Mouse (Mus musculus): ENCODE measurements at regions not wholly inside any gene's neighbourhood (a gene's known extent, or its start where the extent isn't known, plus 50 kb on each side); places are given as distances from the start of the nearest gene placed in this dataset.
A peak's percentile ranks its signal among the peaks of the same experiment; 100 is the strongest.

DNA sequence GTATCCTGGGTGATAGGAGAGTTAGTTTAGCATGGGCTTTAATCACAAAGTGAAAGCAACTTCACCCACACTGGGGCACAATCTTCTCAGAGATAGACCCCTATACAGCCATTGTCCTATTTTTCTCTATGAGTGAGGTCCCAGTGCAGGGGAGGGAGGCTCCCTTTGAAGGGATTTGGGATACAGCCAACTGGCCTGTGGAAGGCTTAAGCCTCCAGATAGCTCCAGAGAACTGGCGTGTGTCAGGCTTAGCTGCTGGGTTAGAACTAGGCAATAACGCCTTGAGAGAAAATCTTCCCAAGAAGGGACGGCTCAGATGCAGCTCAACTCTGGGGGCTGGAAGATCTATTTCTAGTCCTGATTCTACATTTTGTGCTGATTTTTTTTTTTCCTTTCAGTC, 397.4 kb upstream of the Zdhhc25 start:
- DNase-seq (ENCODE audit: low spot score in 2 of 2): no peak

DNA sequence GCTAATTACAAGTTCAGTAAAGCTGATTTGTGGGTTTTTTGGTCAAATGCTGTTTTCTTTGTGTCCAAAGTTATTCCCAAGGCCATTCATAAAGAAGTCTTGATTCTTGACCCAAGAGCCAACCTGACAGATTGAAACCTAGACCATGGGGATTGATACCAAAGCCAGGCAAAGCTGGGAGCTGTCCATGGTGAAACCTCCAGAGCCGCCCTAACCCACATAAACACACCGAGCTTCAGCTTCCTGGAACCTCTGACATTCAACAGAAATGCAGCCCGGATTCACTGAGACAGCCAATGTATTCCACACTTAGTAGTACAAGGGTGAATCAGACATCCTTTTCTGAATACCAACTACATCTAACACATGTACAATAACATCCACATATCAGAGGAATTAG, 386.7 kb upstream of the Zdhhc25 start:
- no peak for DNase-seq (ENCODE audit: low spot score in 2 of 2)

DNA sequence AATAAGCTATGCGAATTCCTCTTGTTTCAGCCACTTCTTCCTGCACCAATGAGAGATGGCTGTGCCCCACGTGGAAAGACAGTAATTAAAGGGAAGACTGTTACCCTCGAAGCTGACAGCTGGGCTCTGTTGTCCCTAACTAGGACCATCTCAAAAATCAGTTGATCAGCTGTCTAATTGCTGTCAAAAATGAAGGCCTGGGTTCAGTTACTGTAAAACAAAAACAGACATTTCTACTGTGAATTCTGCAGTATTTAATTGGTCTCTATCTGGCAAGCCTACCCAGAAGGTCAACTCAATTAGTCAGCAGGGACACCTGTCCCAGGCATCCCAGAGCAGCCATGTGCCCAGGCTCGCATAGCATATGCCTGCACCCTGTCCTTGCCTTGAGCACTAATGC, 385.8 kb upstream of the Zdhhc25 start:
- no peak for DNase-seq (ENCODE audit: low spot score in 2 of 2)

DNA sequence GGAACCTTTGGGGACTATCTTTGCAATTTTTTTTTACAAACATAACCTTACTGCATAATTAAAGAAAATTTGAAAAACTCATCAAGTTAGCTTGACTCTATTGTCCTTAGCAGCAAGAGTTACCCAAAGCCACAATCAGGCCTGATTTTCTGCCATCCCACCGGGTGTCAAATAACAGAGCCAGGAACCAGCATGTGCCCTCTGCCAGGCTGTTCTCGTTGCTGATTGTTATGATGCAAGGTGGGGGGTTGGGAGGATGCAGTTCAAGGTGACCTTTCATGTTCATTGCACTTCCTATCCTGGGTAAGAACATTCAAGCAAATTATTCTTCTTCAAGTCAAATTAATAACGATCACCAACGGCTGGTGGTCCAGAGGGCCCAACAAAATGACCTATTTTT, 370.6 kb upstream of the Zdhhc25 start:
- DNase-seq (ENCODE audit: low spot score in 2 of 2): no peak

DNA sequence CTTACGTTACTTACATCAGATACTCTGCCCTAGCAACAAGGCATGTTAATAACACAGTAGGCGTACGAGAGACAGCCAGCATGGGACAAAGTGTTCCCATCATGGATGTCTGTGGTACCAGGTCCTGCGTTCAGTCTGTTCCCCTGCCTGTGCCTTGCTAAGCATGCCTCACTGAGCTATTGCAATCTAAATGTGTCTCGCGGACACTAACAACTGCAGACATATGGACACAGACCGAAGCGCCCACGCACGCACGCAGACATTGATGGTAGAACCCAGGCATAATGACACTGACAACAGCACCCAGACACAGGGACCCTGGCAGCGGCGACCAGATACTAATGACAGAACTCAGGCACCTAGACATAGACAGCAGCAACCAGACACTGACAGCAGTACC, 355.5 kb upstream of the Zdhhc25 start:
- DNase-seq (ENCODE audit: low spot score in 2 of 2): no peak

DNA sequence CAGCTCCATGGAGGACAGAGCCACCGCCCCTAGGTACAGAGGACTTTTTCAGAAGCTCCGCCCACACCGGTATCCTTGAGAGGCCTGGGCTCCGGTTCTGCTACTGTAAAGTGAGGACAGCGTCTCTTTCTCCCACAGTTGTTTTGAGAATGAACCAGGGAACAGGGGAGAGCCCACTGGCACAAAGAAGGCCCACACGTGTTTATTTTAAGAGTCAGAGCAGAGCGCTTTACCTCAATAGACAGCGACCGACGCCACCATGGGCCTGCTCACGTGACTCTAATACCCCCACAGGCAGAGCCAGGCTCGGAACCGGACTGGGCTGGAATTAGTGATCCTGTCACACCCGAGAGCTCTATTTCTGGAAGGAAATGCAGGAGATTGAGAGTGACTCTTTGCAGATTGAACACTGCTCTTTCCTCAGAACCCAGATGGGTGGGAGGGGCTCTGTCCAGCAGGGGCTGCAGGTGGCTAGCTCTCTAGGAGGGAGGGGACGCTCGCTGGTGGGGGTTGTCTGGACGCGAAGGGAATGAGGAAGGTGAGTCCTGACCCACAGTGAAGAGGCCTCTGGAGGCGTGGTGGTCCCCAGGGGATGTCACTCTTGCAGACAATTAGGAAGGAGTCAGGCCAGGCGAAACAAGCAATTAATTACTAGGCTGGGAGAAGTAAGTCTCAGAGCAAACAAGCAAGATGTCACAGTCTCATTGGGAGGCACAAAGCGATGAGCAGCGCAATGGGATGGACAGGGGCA, 354.4 kb upstream of the Zdhhc25 start:
- no peak for DNase-seq (ENCODE audit: low spot score in 2 of 2)

DNA sequence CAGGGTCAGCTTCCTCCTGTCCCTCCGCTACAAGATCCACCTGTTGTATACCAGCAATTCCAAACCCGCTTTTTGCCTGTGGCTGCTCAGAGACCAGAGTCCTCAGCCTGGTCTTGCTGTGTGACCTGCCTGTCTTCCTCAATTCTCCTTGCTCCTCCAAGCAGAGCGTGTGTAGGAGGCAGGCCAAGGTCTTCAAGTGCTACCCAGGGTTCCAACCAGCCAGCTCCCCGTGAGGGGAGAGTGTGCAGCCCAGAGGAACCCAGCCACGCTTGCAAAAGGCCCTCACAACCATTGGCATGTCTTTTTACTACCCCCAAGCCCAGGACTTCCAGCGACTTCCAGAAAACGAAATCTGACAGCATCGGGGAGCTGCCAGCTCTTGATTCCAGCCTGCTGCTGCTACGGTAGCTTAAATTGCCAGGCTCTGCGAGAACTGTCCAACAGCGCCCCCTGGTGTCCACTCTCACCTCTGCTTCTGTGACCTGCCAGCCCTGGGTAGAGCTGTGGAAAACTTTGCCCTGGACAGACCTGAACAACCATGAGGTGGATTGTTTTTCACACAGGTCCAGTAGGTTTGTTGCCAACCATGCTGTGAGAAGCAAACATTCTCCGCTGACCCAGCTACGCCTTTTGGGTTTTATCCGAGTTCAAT, 352.0 kb upstream of the Zdhhc25 start:
- peak; percentile 65 to 90 for DNase-seq (ENCODE audit: low spot score in 2 of 2)

DNA sequence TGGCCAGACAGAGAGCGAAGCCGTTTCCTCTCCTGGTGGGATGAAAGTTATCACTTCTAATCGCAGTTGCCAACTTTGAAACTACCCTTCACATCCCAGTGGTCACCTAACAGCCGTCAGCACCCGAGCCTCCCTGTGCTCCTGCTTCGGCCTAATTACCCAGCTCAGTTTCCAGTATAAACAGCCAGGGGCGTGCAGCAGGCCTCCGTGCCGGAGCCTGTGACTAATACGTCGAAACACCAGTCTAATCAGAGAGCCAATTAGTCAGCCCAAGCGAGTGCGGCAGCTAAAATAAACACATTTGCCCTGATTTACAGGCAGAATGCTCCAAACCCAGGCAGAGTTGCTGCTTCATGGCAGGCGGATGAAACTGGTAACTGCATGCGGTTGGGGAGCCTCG, 312.1 kb upstream of the Zdhhc25 start:
- DNase-seq (ENCODE audit: low spot score in 2 of 2): no peak

DNA sequence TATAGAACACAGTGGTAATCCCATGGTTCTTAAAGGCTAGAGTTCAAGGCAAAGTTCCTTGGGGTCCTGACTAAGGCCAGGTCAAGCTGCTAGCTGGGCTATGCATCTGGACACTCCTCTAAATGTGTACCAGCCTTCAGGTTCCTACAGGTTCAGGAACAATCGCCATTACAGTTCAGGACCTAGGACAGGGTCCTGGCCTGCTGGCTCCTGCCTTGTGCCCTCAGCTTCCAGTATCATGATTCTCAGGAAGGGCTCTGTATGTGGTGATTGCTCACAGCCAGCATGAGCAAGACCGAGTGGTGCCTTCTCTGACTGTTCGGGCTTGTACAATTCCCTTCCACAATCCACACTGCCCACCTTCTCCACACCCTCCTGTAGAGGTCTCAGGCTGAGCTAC, 311.4 kb upstream of the Zdhhc25 start:
- DNase-seq (ENCODE audit: low spot score in 2 of 2): no peak

DNA sequence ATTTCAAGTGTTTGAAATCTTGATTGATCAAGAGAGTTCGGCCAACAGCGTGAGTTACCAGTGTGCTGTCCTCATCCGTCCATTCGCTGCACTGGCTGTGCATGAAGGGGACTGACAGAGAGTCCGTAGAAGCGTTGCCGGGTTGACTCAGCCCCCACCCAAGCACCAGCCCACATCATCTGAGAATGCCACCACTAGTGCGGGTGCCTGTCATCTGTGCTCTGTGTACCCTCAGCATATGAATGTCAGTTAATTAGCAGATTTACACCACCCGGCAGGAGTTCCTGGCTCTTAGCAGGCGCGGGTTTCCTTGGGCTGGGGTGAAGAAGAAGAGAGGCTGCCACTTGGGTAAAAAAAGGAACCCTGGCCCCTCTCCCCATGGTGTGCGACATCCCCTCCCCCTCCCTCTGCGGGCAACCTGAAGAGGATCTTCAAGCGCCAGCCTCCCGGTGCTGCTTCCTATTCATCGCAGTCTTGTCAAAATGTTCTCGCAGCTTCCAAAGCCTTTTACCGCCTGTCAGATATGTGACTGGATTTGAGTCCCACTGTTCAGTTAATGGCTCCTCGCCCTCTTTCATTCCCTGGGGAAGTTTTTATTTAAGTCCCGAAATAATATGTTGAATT, 309.2 kb upstream of the Zdhhc25 start:
- DNase-seq (ENCODE audit: low spot score in 2 of 2): peak in 1 of 2 experiments; percentile 25

DNA sequence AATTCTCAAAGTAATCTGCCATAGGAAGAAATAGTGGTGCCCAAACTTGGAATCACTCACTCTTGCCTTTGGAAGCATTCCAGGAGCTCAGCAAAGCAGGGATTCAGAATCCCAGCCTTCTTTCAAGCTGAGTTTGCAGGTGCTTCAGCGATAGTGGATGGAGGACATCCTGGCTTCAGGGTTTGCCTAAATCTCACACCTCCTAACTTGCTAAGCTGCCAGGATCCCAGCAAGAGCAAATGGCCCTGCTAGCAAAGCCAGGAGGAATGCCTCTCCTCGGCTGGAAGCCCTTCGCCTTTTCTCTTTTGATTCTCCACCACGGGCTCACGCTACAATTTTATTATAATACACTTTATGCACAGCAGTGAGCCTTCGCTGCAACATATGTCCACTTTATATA, 301.0 kb upstream of the Zdhhc25 start:
- no peak for DNase-seq (ENCODE audit: low spot score in 2 of 2)

DNA sequence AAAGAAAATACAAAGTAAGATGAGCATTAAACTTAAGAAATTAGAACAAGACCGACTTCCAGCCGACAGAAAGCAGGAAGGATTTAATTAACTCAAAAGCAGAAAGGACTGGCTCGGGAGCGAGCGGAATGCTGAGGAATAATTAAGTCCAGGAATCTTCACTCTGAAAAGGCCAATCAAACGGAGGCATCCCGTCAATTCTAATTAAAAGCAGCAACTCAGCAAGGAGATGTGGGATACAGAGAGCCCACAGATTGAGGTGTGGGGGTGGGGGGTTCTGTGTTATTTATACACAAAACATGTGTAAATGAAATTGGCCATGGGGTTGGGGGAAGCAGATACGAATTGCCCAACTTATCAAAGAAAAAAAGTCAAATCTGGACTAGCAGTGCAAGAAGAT, 288.9 kb upstream of the Zdhhc25 start:
- DNase-seq (ENCODE audit: low spot score in 2 of 2): no peak

DNA sequence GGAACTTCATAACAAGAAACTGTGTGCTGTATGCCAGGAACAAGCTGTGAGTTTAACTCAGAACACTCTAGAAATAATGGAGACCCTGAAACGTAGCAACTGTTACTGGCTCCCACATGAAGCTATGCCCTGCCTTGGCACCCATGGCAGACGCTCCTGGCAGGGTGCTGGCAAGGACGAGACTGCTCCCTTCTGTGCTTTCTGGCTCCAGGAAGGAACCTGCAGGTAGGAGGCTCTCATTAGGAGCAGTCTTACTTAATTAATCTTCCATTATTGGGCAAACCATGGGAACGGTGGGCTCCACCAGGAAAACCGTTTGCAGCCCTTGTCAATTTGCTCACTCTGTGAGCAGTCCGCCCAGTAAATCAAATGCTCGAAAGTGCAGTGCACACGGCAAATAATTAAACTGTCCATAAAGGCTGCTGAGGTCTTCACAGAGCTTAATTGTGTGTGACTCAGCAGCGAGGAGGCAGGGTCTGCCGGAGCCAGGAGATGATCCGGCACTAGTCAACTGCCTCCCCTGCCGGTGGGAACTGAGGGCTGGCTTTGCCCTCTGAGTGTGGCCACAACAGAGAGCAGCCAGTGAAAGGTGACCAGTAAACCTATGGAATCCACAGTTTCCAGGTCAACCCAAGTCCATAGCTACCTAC, 285.2 kb upstream of the Zdhhc25 start:
- DNase-seq (ENCODE audit: low spot score in 2 of 2): peak in 1 of 2 experiments; percentile 55

DNA sequence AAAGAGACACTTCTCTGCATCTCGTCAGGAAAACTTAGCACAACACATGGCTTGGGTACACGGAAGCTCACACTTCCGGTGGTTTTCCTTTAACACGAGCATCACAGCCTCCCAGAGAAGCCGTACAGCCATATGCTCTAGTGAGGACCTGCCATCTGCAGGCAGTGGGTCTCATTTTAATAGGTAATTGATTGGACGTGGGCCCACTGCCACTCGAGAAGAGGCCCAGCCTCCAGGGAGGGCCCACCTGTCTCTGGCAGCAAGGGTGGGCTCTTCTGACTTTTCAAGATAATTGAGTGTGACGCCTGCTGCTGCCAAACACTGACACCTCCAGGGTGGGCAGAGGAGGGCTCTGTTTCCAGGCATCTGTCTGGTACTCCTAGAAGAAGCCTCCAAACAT, 282.1 kb upstream of the Zdhhc25 start:
- DNase-seq (ENCODE audit: low spot score in 2 of 2): no peak

DNA sequence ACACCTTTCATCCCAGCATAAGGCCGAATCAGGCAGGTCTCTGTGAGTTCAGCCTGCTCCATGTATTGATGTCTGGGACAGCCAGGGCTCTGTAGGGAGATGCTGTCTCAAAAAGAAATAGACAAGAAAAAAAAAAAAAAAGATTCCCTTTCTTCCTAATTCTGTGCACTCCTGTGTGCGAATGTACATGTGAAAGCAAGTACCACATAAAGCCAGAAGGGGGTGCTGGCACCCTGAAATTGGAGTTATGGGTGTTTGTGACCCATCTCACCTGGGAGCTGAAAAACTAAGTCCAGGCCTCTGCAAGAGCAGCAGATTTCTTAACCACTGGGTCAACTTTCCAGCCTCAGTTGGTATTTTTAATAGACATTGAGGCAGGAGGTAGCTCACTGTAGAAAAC, 280.6 kb upstream of the Zdhhc25 start:
- peak in 1 of 2 experiments; percentile 3 for DNase-seq (ENCODE audit: low spot score in 2 of 2)

DNA sequence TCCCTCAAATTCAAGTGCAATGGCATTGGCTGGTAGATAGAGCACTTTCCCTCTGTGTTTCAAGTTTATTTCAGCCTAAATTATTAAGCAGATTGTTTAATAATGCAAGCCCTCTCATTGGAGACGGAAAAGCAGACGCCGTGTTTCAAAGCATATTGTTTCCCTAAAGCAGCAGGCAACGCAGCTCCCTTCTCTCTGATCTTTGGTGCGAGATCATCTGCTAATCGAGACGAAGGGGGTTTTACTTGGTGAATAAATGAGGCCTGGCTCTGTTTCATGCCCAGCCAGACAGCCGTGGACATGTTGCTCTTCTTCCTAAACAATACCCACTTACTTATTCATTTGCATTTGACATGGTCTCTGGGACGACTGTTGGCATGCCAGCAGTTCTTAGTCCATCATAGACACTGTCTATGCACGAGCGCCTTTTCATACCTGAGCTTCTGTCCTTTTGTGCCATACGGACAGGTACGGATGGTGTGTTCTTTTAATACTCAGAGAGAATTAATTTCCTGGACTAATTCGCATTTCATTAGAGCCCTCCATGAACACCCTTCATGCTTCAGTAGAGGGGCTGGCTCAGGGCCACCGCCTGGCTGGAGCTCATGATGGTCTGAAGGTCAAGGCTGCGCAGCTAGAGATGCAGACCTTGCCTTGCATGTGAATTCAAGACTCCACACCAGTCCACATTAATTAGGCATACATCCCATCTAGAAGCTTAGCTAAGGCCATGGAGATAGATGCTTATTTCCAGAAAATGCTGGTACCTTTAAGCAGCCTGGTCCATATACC, 276.3 kb upstream of the Zdhhc25 start:
- peak in 1 of 2 experiments; percentile 54 for DNase-seq (ENCODE audit: low spot score in 2 of 2)

DNA sequence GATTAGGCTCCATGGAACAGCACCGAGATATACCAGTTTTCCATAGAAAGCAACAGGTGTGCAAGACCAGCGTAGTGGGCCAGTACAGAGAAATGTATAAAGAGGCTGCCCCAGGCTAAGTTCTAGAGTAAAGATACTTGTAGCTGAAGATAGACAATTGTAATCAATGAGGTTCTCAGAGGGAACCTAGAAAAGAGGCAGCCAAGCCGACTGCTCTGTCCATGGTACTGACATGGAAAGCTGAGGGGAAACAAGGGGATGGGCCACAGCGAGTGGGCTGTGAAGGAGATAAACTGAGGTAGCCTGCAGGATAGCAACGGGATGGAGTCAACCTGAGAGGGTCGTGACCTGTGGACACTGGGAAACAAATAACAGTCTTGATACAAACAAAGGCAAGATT, 275.0 kb upstream of the Zdhhc25 start:
- peak in 1 of 2 experiments; percentile 50 for DNase-seq (ENCODE audit: low spot score in 2 of 2)

DNA sequence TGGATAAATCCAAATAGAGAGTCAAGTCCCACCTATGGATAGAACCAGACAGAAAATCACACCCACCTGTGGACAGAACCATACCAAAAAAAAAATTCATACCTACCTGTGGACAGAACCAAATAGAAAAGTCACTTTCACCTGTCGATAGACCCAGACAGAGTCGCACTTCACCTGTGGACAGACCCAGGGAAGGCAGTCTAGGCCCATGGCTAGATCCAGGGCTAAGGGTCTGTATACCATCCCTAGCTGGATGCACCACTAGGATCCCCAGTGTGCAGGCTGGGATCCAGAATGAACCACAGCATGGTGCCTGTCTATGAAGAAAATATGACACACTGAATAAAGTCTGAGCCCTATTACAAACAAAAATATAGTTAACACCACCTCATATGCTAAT, 246.9 kb upstream of the Zdhhc25 start:
- peak in 1 of 2 experiments; percentile 50 for DNase-seq (ENCODE audit: low spot score in 2 of 2)

DNA sequence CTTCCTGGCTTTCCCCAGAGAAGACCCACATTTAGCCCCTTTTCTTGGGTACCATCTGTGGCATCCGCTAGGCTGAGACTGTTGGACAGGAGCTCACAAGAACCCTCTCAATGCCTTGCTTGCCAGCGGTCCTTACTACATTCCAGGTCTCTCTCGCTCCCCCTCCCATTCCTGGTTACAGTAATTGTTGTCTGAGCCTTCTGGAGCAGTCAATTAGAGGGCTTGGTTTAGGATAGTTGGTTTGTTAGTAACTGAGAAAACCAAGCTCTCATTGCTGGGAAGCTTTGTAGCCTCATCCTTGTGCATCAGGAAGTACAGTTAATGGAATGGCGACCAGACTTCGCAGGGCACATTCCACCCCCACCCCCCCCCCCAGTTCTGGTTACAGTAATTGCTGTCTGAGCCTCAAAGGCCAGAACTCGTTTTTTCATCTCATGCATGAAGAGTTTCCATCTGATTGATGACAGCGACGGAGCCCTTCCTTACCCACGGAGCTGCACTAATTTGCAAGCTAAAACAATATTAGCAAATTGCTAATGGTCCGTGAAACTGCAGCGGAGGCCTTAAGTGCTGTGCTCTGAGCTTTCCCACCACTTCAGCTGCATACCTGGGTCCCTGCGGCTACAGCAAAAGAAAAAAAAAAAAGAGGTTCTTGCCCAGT, 239.6 kb upstream of the Zdhhc25 start:
- DNase-seq (ENCODE audit: low spot score in 2 of 2): no peak

DNA sequence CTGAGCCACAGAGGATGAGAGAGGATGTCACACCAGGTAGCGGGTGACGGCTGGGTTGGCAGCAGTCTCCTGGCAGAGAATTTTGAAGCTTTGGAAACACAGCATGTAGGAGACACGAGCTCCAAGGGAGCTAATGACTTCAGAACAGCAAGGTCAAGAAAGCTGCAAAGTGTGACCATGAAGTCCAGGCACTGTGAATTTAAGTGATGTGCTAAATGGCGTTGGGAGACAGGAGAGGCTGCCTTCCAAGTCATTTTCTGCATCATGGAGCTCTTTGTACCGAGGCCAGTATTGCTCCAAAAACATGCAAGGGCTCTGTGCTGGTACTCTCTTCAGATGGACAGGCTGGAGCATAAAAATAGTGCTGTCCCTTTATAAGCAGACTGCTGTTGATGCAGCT, 238.8 kb upstream of the Zdhhc25 start:
- DNase-seq (ENCODE audit: low spot score in 2 of 2): no peak

DNA sequence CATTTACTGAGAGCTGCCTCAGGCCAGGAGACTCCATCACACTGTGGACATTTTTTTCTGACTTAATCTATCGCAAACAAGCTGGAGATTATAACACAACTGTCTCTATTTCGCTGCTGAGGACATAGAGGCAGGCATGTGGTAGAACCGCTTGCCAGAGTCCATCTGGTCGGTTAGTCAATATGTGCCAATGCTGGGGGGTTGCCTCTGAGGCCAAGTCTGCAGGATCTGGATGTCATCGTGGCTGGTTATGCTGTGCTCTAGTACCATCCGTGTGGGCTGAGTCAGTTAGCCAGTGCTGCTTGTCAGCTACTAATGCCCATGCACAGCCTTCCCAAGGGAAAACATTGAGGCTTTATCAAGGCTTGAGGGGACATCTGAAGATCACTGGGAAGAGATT, 237.1 kb upstream of the Zdhhc25 start:
- DNase-seq (ENCODE audit: low spot score in 2 of 2): no peak
